Mouse (Mus musculus): Measurements from ENCODE around the gene Igsf9b. TPM values are rescaled to one million over a fixed set of nuclear protein-coding genes. Genes with fewer than 3 reads are reported as not detected.

Gene Igsf9b
- polyA plus RNA-seq, 1 experiment = 2.6 TPM

DNA sequence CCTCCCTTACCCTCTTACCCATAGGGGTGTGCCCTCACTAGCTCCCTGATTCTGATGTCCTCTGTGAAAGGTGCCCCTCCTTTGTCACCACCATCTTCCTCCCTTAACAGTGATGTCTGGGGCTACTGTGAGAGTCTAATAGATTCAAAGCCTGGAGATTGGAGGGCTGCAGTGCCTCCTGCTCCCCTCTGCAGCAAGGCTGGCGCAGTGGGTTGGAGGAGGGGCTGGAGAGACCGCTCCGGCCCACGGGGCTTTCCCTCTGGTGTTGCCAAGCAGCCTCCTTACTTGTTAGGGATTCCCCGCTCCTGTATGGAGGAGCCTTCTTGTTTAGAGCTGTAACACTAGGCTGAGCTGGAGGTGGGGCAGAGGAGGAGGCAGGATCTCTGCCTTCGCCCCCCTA is 9.6 kb downstream of the Igsf9b start:
- Histone ChIP-seq H3K36me3 (ENCODE audit: control insufficient read depth, insufficient read depth, low read length) (peaks cover 3% of the 10 kb centered on the region; the same call in 1 of the 2 replicates), H3K27me3 (ENCODE audit: control insufficient read depth, insufficient read depth, low read length) (no peaks in the 10 kb centered on the region), H3K4me1 (ENCODE audit: control insufficient read depth, insufficient read depth, insufficient read length, low read length) (peaks cover 4% of the 10 kb centered on the region; the same call in 1 of the 2 replicates), H3K4me3 (ENCODE audit: low read depth, low read length) (no peak overlapping the region), H3K27ac (ENCODE audit: insufficient read depth, low read depth, low read length) (no peak overlapping the region)
- TF ChIP-seq CTCF (IDR thresholded peaks at IDR 0.05; ENCODE audit: extremely low read depth, insufficient read length, insufficient replicate concordance, low read depth, low read length) = no peak
- TF ChIP-seq POLR2A (IDR thresholded peaks at IDR 0.05; ENCODE audit: low read depth, low read length) = no peak
- WGBS = 61% methylated on average over 6 of the region's 6 CpGs

DNA sequence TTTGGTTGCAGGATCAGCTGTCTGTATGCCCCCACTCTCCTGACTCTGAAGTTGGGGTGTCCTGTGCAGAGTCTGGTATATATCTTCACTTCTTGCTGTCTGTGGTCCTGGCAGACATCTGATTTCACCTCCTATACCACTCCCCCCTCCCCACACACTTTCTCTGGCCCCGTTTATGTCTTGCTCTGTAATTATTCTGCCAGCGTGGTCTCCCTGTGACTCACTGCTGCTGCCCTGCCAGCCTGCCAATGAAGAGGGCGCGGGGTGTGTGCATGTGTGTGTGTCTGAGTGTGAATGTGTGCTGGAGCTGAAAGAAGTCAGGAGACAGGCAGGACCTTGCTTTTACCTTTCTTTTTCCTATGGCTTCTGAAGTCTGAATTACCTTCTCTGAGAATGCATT is 11.0 kb downstream of the Igsf9b start:
- WGBS = 71% methylated on average over 4 of the region's 4 CpGs
- Histone ChIP-seq H3K27me3 (ENCODE audit: control insufficient read depth, insufficient read depth, low read length) (no peaks in the 10 kb centered on the region), H3K27ac (ENCODE audit: insufficient read depth, low read depth, low read length) (no peak overlapping the region), H3K36me3 (ENCODE audit: control insufficient read depth, insufficient read depth, low read length) (peaks cover 3% of the 10 kb centered on the region; the same call in 1 of the 2 replicates), H3K4me3 (ENCODE audit: low read depth, low read length) (no peak overlapping the region), H3K4me1 (ENCODE audit: control insufficient read depth, insufficient read depth, insufficient read length, low read length) (no peaks in the 10 kb centered on the region)
- TF ChIP-seq CTCF (IDR thresholded peaks at IDR 0.05; ENCODE audit: extremely low read depth, insufficient read length, insufficient replicate concordance, low read depth, low read length) (no peak), POLR2A (IDR thresholded peaks at IDR 0.05; ENCODE audit: low read depth, low read length) (no peak)

DNA sequence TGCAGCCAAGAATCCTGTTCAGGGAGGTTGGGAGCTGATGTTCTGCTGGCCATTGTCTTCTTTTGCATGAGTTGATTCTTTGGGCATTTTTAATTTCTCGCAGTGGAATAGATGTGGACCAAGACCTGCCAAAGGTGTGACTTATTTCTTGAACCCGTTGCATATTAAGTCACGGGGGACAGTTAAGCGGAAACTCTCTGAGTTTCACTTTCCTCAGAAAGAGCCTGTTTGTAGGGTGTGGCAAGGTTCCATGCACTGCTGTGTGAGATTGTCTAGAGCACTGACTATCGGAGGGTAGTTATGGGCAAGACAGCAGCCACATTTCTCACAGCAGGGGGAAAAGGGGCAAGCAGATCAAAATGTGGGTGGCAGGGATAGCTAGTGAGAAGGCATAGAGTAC is 14.4 kb downstream of the Igsf9b start:
- WGBS = 73% methylated on average over 5 of the region's 5 CpGs
- Histone ChIP-seq H3K27ac (ENCODE audit: insufficient read depth, low read depth, low read length) (no peak overlapping the region), H3K36me3 (ENCODE audit: control insufficient read depth, insufficient read depth, low read length) (peaks cover 3% of the 10 kb centered on the region; the same call in 1 of the 2 replicates), H3K27me3 (ENCODE audit: control insufficient read depth, insufficient read depth, low read length) (no peaks in the 10 kb centered on the region), H3K4me3 (ENCODE audit: low read depth, low read length) (no peak overlapping the region), H3K4me1 (ENCODE audit: control insufficient read depth, insufficient read depth, insufficient read length, low read length) (no peaks in the 10 kb centered on the region)
- TF ChIP-seq POLR2A (IDR thresholded peaks at IDR 0.05; ENCODE audit: low read depth, low read length) = no peak
- TF ChIP-seq CTCF (IDR thresholded peaks at IDR 0.05; ENCODE audit: extremely low read depth, insufficient read length, insufficient replicate concordance, low read depth, low read length) = no peak

DNA sequence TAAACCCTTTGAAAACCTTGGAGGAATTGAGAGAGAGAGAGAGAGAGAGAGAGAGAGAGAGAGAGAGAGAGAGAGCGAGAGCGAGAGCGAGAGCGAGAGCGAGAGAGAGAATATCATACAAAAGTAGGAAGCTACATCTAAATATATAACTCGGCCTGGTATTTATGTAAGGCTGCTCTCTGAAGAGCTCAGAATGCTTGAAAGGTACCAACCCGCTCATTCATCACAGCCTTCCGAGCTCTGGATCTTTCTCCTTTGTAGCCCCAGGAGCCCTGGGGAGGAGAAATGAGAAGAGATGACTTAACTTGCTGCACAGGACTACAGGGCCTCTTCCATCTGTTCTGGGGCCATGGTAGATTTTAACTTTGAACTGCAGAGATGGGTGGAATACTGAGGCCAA is 22.3 kb downstream of the Igsf9b start:
- Histone ChIP-seq H3K4me1 (ENCODE audit: control insufficient read depth, insufficient read depth, insufficient read length, low read length) (no peaks in the 10 kb centered on the region), H3K27me3 (ENCODE audit: control insufficient read depth, insufficient read depth, low read length) (no peaks in the 10 kb centered on the region), H3K27ac (ENCODE audit: insufficient read depth, low read depth, low read length) (no peak overlapping the region), H3K4me3 (ENCODE audit: low read depth, low read length) (no peak overlapping the region), H3K36me3 (ENCODE audit: control insufficient read depth, insufficient read depth, low read length) (peaks cover 6% of the 10 kb centered on the region; the same call in 1 of the 2 replicates)
- 90% methylated on average over 8 of the region's 8 CpGs for WGBS
- no peak for TF ChIP-seq POLR2A (IDR thresholded peaks at IDR 0.05; ENCODE audit: low read depth, low read length)
- no peak for TF ChIP-seq CTCF (IDR thresholded peaks at IDR 0.05; ENCODE audit: extremely low read depth, insufficient read length, insufficient replicate concordance, low read depth, low read length)

DNA sequence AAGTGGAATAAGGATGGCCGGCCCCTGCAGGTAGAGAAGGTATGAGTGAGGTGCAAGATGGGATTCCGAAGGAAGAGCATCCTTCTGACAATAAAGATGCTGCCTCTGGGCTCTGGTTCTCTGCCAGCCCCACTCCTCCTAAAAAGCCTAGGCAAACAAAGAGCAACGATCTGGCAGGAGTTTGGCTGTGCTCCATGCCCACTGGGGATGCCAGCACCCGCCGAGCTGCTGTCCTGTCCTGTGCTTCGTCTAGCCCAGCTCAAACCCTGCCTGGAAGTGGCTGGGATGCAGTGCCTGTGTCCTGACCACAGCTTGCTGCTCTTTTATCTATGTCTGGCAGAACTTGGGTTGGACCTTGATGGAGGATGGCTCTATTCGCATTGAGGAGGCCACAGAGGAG is 23.3 kb downstream of the Igsf9b start:
- Histone ChIP-seq H3K4me3 (ENCODE audit: low read depth, low read length) (no peak overlapping the region), H3K27ac (ENCODE audit: insufficient read depth, low read depth, low read length) (no peak overlapping the region), H3K36me3 (ENCODE audit: control insufficient read depth, insufficient read depth, low read length) (peaks cover 6% of the 10 kb centered on the region; the same call in 1 of the 2 replicates), H3K4me1 (ENCODE audit: control insufficient read depth, insufficient read depth, insufficient read length, low read length) (no peaks in the 10 kb centered on the region), H3K27me3 (ENCODE audit: control insufficient read depth, insufficient read depth, low read length) (no peaks in the 10 kb centered on the region)
- TF ChIP-seq POLR2A (IDR thresholded peaks at IDR 0.05; ENCODE audit: low read depth, low read length) (no peak), CTCF (IDR thresholded peaks at IDR 0.05; ENCODE audit: extremely low read depth, insufficient read length, insufficient replicate concordance, low read depth, low read length) (no peak)
- WGBS = 78% methylated on average over 7 of the region's 7 CpGs

DNA sequence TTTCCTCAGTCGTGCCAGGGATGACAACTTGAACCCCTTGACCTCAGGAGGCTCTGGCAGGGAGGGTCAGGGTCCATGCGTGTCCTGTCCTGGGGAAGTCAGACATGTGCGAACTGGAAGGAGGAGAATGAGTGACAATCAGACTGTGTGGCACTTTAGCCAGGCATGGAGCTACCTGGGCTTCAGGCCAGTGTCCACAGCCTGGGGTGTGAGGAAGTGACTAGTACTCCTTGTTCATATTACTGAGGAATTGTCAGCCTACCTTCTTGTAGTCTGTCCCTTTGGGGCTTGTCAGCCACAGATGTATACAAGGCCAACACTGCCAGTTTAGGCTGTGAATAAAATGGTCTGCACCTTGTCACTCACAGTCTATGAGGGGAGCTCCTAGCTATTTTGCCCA is 24.4 kb downstream of the Igsf9b start:
- no peaks in the 10 kb centered on the region for H3K4me1 ChIP-seq (ENCODE audit: control insufficient read depth, insufficient read depth, insufficient read length, low read length)
- WGBS = 87% methylated on average over 3 of the region's 3 CpGs
- H3K27me3 ChIP-seq (ENCODE audit: control insufficient read depth, insufficient read depth, low read length) = no peaks in the 10 kb centered on the region
- no peak overlapping the region for H3K4me3 ChIP-seq (ENCODE audit: low read depth, low read length)
- TF ChIP-seq POLR2A (IDR thresholded peaks at IDR 0.05; ENCODE audit: low read depth, low read length) (no peak), CTCF (IDR thresholded peaks at IDR 0.05; ENCODE audit: extremely low read depth, insufficient read length, insufficient replicate concordance, low read depth, low read length) (no peak)
- no peak overlapping the region for H3K27ac ChIP-seq (ENCODE audit: insufficient read depth, low read depth, low read length)
- H3K36me3 ChIP-seq (ENCODE audit: control insufficient read depth, insufficient read depth, low read length) = peaks cover 6% of the 10 kb centered on the region; the same call in 1 of the 2 replicates

DNA sequence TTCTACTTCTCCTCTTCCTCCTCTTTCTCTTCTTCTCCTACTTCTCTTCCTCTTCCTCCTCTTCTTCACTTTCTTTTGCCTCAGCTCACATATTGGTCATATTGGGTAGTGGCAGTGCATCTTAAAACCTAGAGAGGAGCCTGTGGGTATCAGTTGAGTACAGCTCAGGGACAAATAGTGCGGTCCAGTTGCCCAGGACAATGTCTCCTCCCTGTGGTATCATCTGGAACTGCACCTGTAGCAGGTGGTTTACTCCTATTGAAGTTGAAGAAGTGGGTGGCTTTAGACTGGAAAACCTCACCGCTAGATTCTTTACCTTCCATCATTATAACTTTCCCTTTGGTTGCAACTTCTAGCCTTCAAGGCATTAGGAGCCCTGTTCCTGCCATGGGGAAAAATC is 26.9 kb downstream of the Igsf9b start:
- Histone ChIP-seq H3K27ac (ENCODE audit: insufficient read depth, low read depth, low read length) (no peak overlapping the region), H3K4me3 (ENCODE audit: low read depth, low read length) (no peak overlapping the region), H3K36me3 (ENCODE audit: control insufficient read depth, insufficient read depth, low read length) (peaks cover 5% of the 10 kb centered on the region; the same call in 1 of the 2 replicates), H3K27me3 (ENCODE audit: control insufficient read depth, insufficient read depth, low read length) (no peaks in the 10 kb centered on the region), H3K4me1 (ENCODE audit: control insufficient read depth, insufficient read depth, insufficient read length, low read length) (no peaks in the 10 kb centered on the region)
- TF ChIP-seq POLR2A (IDR thresholded peaks at IDR 0.05; ENCODE audit: low read depth, low read length) (no peak), CTCF (IDR thresholded peaks at IDR 0.05; ENCODE audit: extremely low read depth, insufficient read length, insufficient replicate concordance, low read depth, low read length) (peak; percentile 53; the same call in 1 of the 2 replicates)
- WGBS = 52% methylated on average over 2 of the region's 2 CpGs
